Mouse (Mus musculus): ENCODE measurements at regions not wholly inside any gene's neighbourhood (a gene's known extent, or its start where the extent isn't known, plus 50 kb on each side); places are given as distances from the start of the nearest gene placed in this dataset.

GRCm38 (mm10) chr8:33997676-33998075 is 113.9 kb downstream of the Gm10131 start:
- H3K4me2 ChIP-seq (ENCODE audit: low read length), result peak overlapping the region; percentile 11; the same call in 1 of the 2 replicates
- H3K27ac ChIP-seq (replicated peaks in 1 of 2; ENCODE audit: control insufficient read depth in 1 of 2, insufficient read depth in 1 of 2, low read depth in 2 of 2, low read length in 2 of 2), result peak overlapping the region; percentile 87 to 95
- no peaks in the 10 kb centered on the region for H3K36me3 ChIP-seq (ENCODE audit: control insufficient read depth, insufficient read depth, low read length)
- no peak overlapping the region for H3K9ac ChIP-seq (ENCODE audit: low read length)
- peak; percentile 77 for ATAC-seq (ENCODE audit: insufficient number of reproducible peaks, insufficient read depth, low FRiP score, low read depth)
- H3K4me1 ChIP-seq (ENCODE audit: control insufficient read depth in 2 of 2, insufficient read depth in 2 of 2, low read length in 2 of 2), result peaks cover 20 to 31% of the 10 kb centered on the region in 2 experiments
- no peak overlapping the region for H3K4me3 ChIP-seq (ENCODE audit: control insufficient read depth in 1 of 2, insufficient read depth in 1 of 2, low read depth in 1 of 2, low read length in 2 of 2)
- 15% methylated on average over 4 of the region's 4 CpGs for WGBS
- H3K9me3 ChIP-seq (ENCODE audit: control insufficient read depth, low read length), result no peaks in the 10 kb centered on the region
- no peaks in the 10 kb centered on the region for H3K27me3 ChIP-seq (ENCODE audit: control insufficient read depth, insufficient read depth, low read length)

- WGBS, result under 1% methylated on average over 11 of the region's 11 CpGs
- no peaks in the 10 kb centered on the region for H3K36me3 ChIP-seq (ENCODE audit: control insufficient read depth, insufficient read depth, low read length)
- H3K9ac ChIP-seq (ENCODE audit: low read length), result no peak overlapping the region; the same call in 1 of the 2 replicates
- no peak overlapping the region for H3K4me3 ChIP-seq (ENCODE audit: control insufficient read depth in 1 of 2, insufficient read depth in 1 of 2, low read depth in 1 of 2, low read length in 2 of 2)
- H3K27me3 ChIP-seq (ENCODE audit: control insufficient read depth, insufficient read depth, low read length), result no peaks in the 10 kb centered on the region
- H3K9me3 ChIP-seq (ENCODE audit: control insufficient read depth, low read length), result no peaks in the 10 kb centered on the region
- H3K4me2 ChIP-seq (ENCODE audit: low read length), result peak overlapping the region; percentile 22
- H3K27ac ChIP-seq (replicated peaks in 1 of 2; ENCODE audit: control insufficient read depth in 1 of 2, insufficient read depth in 1 of 2, low read depth in 2 of 2, low read length in 2 of 2), result peak overlapping the region; percentile 94 to 96
- peaks cover 31 to 50% of the 10 kb centered on the region in 2 experiments for H3K4me1 ChIP-seq (ENCODE audit: control insufficient read depth in 2 of 2, insufficient read depth in 2 of 2, low read length in 2 of 2)
- ATAC-seq (ENCODE audit: insufficient number of reproducible peaks, insufficient read depth, low FRiP score, low read depth), result peak; percentile 85
Measured at GRCm38 (mm10) chr8:33992946-33993345, 118.6 kb downstream of the Gm10131 start.

GRCm38 (mm10) chr8:33991917-33992875 is 119.3 kb downstream of the Gm10131 start:
- ATAC-seq (ENCODE audit: insufficient number of reproducible peaks, insufficient read depth, low FRiP score, low read depth), result no peak
- 43% methylated on average over 12 of the region's 12 CpGs for WGBS
- peak overlapping the region; percentile 9 for H3K9ac ChIP-seq (ENCODE audit: low read length)
- peak overlapping the region; percentile 94 to 96 for H3K27ac ChIP-seq (replicated peaks in 1 of 2; ENCODE audit: control insufficient read depth in 1 of 2, insufficient read depth in 1 of 2, low read depth in 2 of 2, low read length in 2 of 2)
- no peaks in the 10 kb centered on the region for H3K36me3 ChIP-seq (ENCODE audit: control insufficient read depth, insufficient read depth, low read length)
- no peaks in the 10 kb centered on the region for H3K27me3 ChIP-seq (ENCODE audit: control insufficient read depth, insufficient read depth, low read length)
- no peak overlapping the region for H3K4me3 ChIP-seq (ENCODE audit: control insufficient read depth in 1 of 2, insufficient read depth in 1 of 2, low read depth in 1 of 2, low read length in 2 of 2)
- H3K4me2 ChIP-seq (ENCODE audit: low read length), result peak overlapping the region; percentile 22
- peaks cover 32 to 56% of the 10 kb centered on the region in 2 experiments for H3K4me1 ChIP-seq (ENCODE audit: control insufficient read depth in 2 of 2, insufficient read depth in 2 of 2, low read length in 2 of 2)
- H3K9me3 ChIP-seq (ENCODE audit: control insufficient read depth, low read length), result no peaks in the 10 kb centered on the region

- H3K4me2 ChIP-seq (ENCODE audit: low read length), result no peak overlapping the region; the same call in 1 of the 2 replicates
- peak overlapping the region; percentile 9; the same call in 1 of the 2 replicates for H3K9ac ChIP-seq (ENCODE audit: low read length)
Measured at GRCm38 (mm10) chr8:33991165-33991916, 120.2 kb downstream of the Gm10131 start.

GRCm38 (mm10) chr8:33990039-33990438 is 121.5 kb downstream of the Gm10131 start:
- peaks cover 32 to 47% of the 10 kb centered on the region in 2 experiments for H3K4me1 ChIP-seq (ENCODE audit: control insufficient read depth in 2 of 2, insufficient read depth in 2 of 2, low read length in 2 of 2)
- ATAC-seq (ENCODE audit: insufficient number of reproducible peaks, insufficient read depth, low FRiP score, low read depth), result no peak
- H3K9ac ChIP-seq (ENCODE audit: low read length), result no peak overlapping the region
- no peaks in the 10 kb centered on the region for H3K27me3 ChIP-seq (ENCODE audit: control insufficient read depth, insufficient read depth, low read length)
- no peaks in the 10 kb centered on the region for H3K9me3 ChIP-seq (ENCODE audit: control insufficient read depth, low read length)
- no peak overlapping the region for H3K4me3 ChIP-seq (ENCODE audit: control insufficient read depth in 1 of 2, insufficient read depth in 1 of 2, low read depth in 1 of 2, low read length in 2 of 2)
- H3K36me3 ChIP-seq (ENCODE audit: control insufficient read depth, insufficient read depth, low read length), result no peaks in the 10 kb centered on the region
- H3K27ac ChIP-seq (replicated peaks in 1 of 2; ENCODE audit: control insufficient read depth in 1 of 2, insufficient read depth in 1 of 2, low read depth in 2 of 2, low read length in 2 of 2), result no peak overlapping the region
- no peak overlapping the region for H3K4me2 ChIP-seq (ENCODE audit: low read length)
- WGBS, result 65% methylated on average over 9 of the region's 9 CpGs

More at GRCm38 (mm10) chr8:33991165-33991916, 120.2 kb downstream of the Gm10131 start:
- H3K36me3 ChIP-seq (ENCODE audit: control insufficient read depth, insufficient read depth, low read length), result no peaks in the 10 kb centered on the region
- no peaks in the 10 kb centered on the region for H3K27me3 ChIP-seq (ENCODE audit: control insufficient read depth, insufficient read depth, low read length)
- ATAC-seq (ENCODE audit: insufficient number of reproducible peaks, insufficient read depth, low FRiP score, low read depth), result no peak
- H3K27ac ChIP-seq (replicated peaks in 1 of 2; ENCODE audit: control insufficient read depth in 1 of 2, insufficient read depth in 1 of 2, low read depth in 2 of 2, low read length in 2 of 2), result peak overlapping the region; percentile 64 to 96
- H3K9me3 ChIP-seq (ENCODE audit: control insufficient read depth, low read length), result no peaks in the 10 kb centered on the region
- H3K4me1 ChIP-seq (ENCODE audit: control insufficient read depth in 2 of 2, insufficient read depth in 2 of 2, low read length in 2 of 2), result peaks cover 32 to 56% of the 10 kb centered on the region in 2 experiments
- no peak overlapping the region for H3K4me3 ChIP-seq (ENCODE audit: control insufficient read depth in 1 of 2, insufficient read depth in 1 of 2, low read depth in 1 of 2, low read length in 2 of 2)
- 33% methylated on average over 17 of the region's 17 CpGs for WGBS

GRCm38 (mm10) chr8:33987755-33988104 is 123.8 kb downstream of the Gm10131 start:
- no peaks in the 10 kb centered on the region for H3K27me3 ChIP-seq (ENCODE audit: control insufficient read depth, insufficient read depth, low read length)
- ATAC-seq (ENCODE audit: insufficient number of reproducible peaks, insufficient read depth, low FRiP score, low read depth), result no peak
- H3K27ac ChIP-seq (replicated peaks in 1 of 2; ENCODE audit: control insufficient read depth in 1 of 2, insufficient read depth in 1 of 2, low read depth in 2 of 2, low read length in 2 of 2), result peak overlapping the region; percentile 15 to 61; a peak in 3 of 4 replicates
- 31% methylated on average over 10 of the region's 10 CpGs for WGBS
- H3K4me1 ChIP-seq (ENCODE audit: control insufficient read depth in 2 of 2, insufficient read depth in 2 of 2, low read length in 2 of 2), result peaks cover 17 to 26% of the 10 kb centered on the region in 2 experiments
- H3K36me3 ChIP-seq (ENCODE audit: control insufficient read depth, insufficient read depth, low read length), result no peaks in the 10 kb centered on the region
- H3K4me3 ChIP-seq (ENCODE audit: control insufficient read depth in 1 of 2, insufficient read depth in 1 of 2, low read depth in 1 of 2, low read length in 2 of 2), result no peak overlapping the region
- no peak overlapping the region for H3K9ac ChIP-seq (ENCODE audit: low read length)
- no peaks in the 10 kb centered on the region for H3K9me3 ChIP-seq (ENCODE audit: control insufficient read depth, low read length)
- no peak overlapping the region for H3K4me2 ChIP-seq (ENCODE audit: low read length)

GRCm38 (mm10) chr8:33987091-33987754 is 124.3 kb downstream of the Gm10131 start:
- no peak for ATAC-seq (ENCODE audit: insufficient number of reproducible peaks, insufficient read depth, low FRiP score, low read depth)
- H3K4me1 ChIP-seq (ENCODE audit: control insufficient read depth in 2 of 2, insufficient read depth in 2 of 2, low read length in 2 of 2), result peaks cover 13 to 23% of the 10 kb centered on the region in 2 experiments
- H3K36me3 ChIP-seq (ENCODE audit: control insufficient read depth, insufficient read depth, low read length), result no peaks in the 10 kb centered on the region
- H3K4me2 ChIP-seq (ENCODE audit: low read length), result no peak overlapping the region
- WGBS, result 82% methylated on average over 14 of the region's 15 CpGs
- no peaks in the 10 kb centered on the region for H3K27me3 ChIP-seq (ENCODE audit: control insufficient read depth, insufficient read depth, low read length)
- no peak overlapping the region for H3K9ac ChIP-seq (ENCODE audit: low read length)
- H3K27ac ChIP-seq (replicated peaks in 1 of 2; ENCODE audit: control insufficient read depth in 1 of 2, insufficient read depth in 1 of 2, low read depth in 2 of 2, low read length in 2 of 2), result peak overlapping the region; percentile 15 to 61; a peak in 3 of 4 replicates
- H3K9me3 ChIP-seq (ENCODE audit: control insufficient read depth, low read length), result no peaks in the 10 kb centered on the region
- H3K4me3 ChIP-seq (ENCODE audit: control insufficient read depth in 1 of 2, insufficient read depth in 1 of 2, low read depth in 1 of 2, low read length in 2 of 2), result no peak overlapping the region
